ENCODE assay signal across 11 mouse cellular contexts in the genomic region with DNA sequence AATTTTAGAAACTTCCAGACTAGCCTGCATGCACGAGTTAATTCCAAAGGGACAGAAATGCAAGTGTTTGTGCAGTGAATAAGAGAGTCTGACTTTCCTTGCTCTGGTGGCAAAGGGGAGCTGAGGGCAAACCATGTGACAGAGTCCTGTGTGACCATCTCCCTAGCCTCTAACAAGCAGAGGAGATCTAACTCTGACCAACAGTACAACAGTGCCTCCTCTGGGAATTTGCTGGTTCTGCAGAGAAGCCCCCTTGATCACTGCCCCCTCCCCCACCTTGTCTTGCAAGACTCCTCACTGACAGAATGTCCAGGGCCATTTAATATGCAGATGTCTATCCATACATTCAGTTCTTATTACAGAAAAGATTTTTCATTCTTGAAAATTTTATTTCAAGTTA. TPM values are rescaled to one million over a fixed set of nuclear protein-coding genes. Genes with fewer than 3 reads are reported as not detected.
DNase-seq lines count a peak whose midpoint lies in the region; ATAC-seq and TF ChIP-seq lines count a peak whose summit lies in the region.
"Had no signal": no experiment of that assay in that cellular context is flagged by ENCODE, and none has a peak within 500 bp of the region (broad histone marks: within the 10 kb centered on the region; RNA-seq: fewer than 3 reads in every experiment).

No protein-coding gene starts in this region.

- H3K4me1 ChIP-seq in MEL (ENCODE audit: control insufficient read depth in 1 of 2, insufficient read depth in 2 of 2, low read length in 2 of 2), result no peaks in the 10 kb centered on the region
- peaks cover 19% of the 10 kb centered on the region for H3K4me1 ChIP-seq in forebrain, embryonic 15.5 days
- H3K4me1 ChIP-seq in midbrain, embryonic 13.5 days (replicated peaks), result peaks cover 20% of the 10 kb centered on the region
- H3K4me1 ChIP-seq in kidney, embryonic 16.5 days (ENCODE audit: insufficient read depth, low read length), result no peaks in the 10 kb centered on the region

- H3K4me2 ChIP-seq in forebrain, embryonic 15.5 days (replicated peaks), result no peak overlapping the region
- peak overlapping the region; percentile 31; the same call in 1 of the 2 replicates for H3K4me2 ChIP-seq in midbrain, embryonic 13.5 days (replicated peaks)
- H3K4me2 ChIP-seq in kidney, embryonic 16.5 days (replicated peaks; ENCODE audit: low read depth, low read length), result no peak overlapping the region

- no peaks in the 10 kb centered on the region for H3K79me2 ChIP-seq in MEL (ENCODE audit: control insufficient read depth, insufficient read depth, low read length, poor library complexity)

- no peak overlapping the region for H3K27ac ChIP-seq in MEL (ENCODE audit: control insufficient read depth, low read depth, low read length)
- no peak overlapping the region for H3K27ac ChIP-seq in forebrain, embryonic 15.5 days (replicated peaks)
- no peak overlapping the region for H3K27ac ChIP-seq in midbrain, embryonic 13.5 days
- H3K27ac ChIP-seq in kidney, embryonic 16.5 days (ENCODE audit: low read length), result no peak overlapping the region
- H3K27ac ChIP-seq: macrophage had no signal

- ATAC-seq in forebrain, embryonic 15.5 days (replicated peaks), result peak; percentile 36; the same call in 1 of the 2 replicates
- ATAC-seq in midbrain, embryonic 13.5 days, result no peak
- ATAC-seq in kidney, embryonic 16.5 days (ENCODE audit: low FRiP score, low TSS enrichment), result no peak; the same call in 1 of the 2 replicates

- WGBS in forebrain, embryonic 15.5 days, result 10% methylated on average over 1 of the region's 1 CpGs
- 5% methylated on average over 1 of the region's 1 CpGs for WGBS in midbrain, embryonic 13.5 days
- 6% methylated on average over 1 of the region's 1 CpGs for WGBS in kidney, embryonic 16.5 days

- TF ChIP-seq CTCF in MEL (IDR thresholded peaks at IDR 0.05 in 2 of 3, conservative IDR thresholded peaks at IDR 0.05 in 1 of 3; ENCODE audit: control insufficient read depth in 1 of 3, insufficient read depth in 1 of 3, low read depth in 2 of 3, low read length in 3 of 3, poor library complexity in 1 of 3, severe bottlenecking in 1 of 3), result peak in 2 of 3 experiments; percentile 9 to 12; a peak in 2 of 6 replicates

- H3K27me3 ChIP-seq in MEL (ENCODE audit: control insufficient read depth in 1 of 2, insufficient read depth in 2 of 2, low read length in 2 of 2), result no peaks in the 10 kb centered on the region
- no peaks in the 10 kb centered on the region for H3K27me3 ChIP-seq in forebrain, embryonic 15.5 days
- no peaks in the 10 kb centered on the region for H3K27me3 ChIP-seq in midbrain, embryonic 13.5 days
- peaks cover 17% of the 10 kb centered on the region for H3K27me3 ChIP-seq in kidney, embryonic 16.5 days (ENCODE audit: insufficient read depth, low read length)

- no peak; the same call in 1 of the 2 replicates for TF ChIP-seq RAD21 in MEL (IDR thresholded peaks at IDR 0.05; ENCODE audit: low read depth, low read length)

- DNase-seq in MEL (ENCODE audit: low read depth, low spot score), result no peak
- DNase-seq in cerebellum, adult 18-20 months, result peak; percentile 78 to 80
- no peak for DNase-seq in urinary bladder, adult 2 months (ENCODE audit: low spot score)
- DNase-seq in B cell, adult 2 months, result no peak
- DNase-seq in urinary bladder, postnatal 25 days (ENCODE audit: low spot score), result no peak
- DNase-seq: kidney, adult 11 months; thymus, postnatal 14 days had no signal

- TF ChIP-seq POLR2A in MEL (IDR thresholded peaks at IDR 0.05; ENCODE audit: control insufficient read depth in 1 of 2, insufficient read depth in 1 of 2, low read depth in 1 of 2, low read length in 2 of 2, poor library complexity in 1 of 2), result no peak

- H3K9me3 ChIP-seq in MEL (replicated peaks; ENCODE audit: insufficient read depth, low read length), result no peaks in the 10 kb centered on the region
- H3K9me3 ChIP-seq in forebrain, embryonic 15.5 days, result no peaks in the 10 kb centered on the region
- H3K9me3 ChIP-seq in midbrain, embryonic 13.5 days, result no peaks in the 10 kb centered on the region
- H3K9me3 ChIP-seq in kidney, embryonic 16.5 days (ENCODE audit: low read length), result no peaks in the 10 kb centered on the region

- H3K36me3 ChIP-seq in MEL (ENCODE audit: control insufficient read depth in 1 of 2, insufficient read depth in 2 of 2, low read length in 2 of 2), result peaks cover 0 to 2% of the 10 kb centered on the region in 2 experiments; a peak in 1 of 4 replicates
- no peaks in the 10 kb centered on the region for H3K36me3 ChIP-seq in forebrain, embryonic 15.5 days
- H3K36me3 ChIP-seq in midbrain, embryonic 13.5 days, result no peaks in the 10 kb centered on the region
- H3K36me3 ChIP-seq in kidney, embryonic 16.5 days (ENCODE audit: insufficient read depth, low read length), result no peaks in the 10 kb centered on the region

- no peak for TF ChIP-seq EP300 in MEL (IDR thresholded peaks at IDR 0.05; ENCODE audit: low read depth in 1 of 2, low read length in 2 of 2)

- no peak overlapping the region for H3K4me3 ChIP-seq in MEL (ENCODE audit: control insufficient read depth in 1 of 2, insufficient read depth in 1 of 2, low read depth in 2 of 2, low read length in 2 of 2)
- H3K4me3 ChIP-seq in forebrain, embryonic 15.5 days, result peak overlapping the region; percentile 4; the same call in 1 of the 2 replicates
- H3K4me3 ChIP-seq in midbrain, embryonic 13.5 days (replicated peaks), result no peak overlapping the region; the same call in 1 of the 2 replicates
- H3K4me3 ChIP-seq in kidney, embryonic 16.5 days (ENCODE audit: low read length), result no peak overlapping the region

- no peak overlapping the region for H3K9ac ChIP-seq in MEL (ENCODE audit: control insufficient read depth, low read depth, low read length, poor library complexity, severe bottlenecking)
- H3K9ac ChIP-seq in forebrain, embryonic 15.5 days (replicated peaks), result no peak overlapping the region
- no peak overlapping the region for H3K9ac ChIP-seq in midbrain, embryonic 13.5 days (replicated peaks)
- no peak overlapping the region for H3K9ac ChIP-seq in kidney, embryonic 16.5 days (replicated peaks; ENCODE audit: low read length)

TF ChIP-seq in MEL, 35 proteins besides CTCF, POLR2A, EP300 and RAD21:
- TF ChIP-seq TBP (IDR thresholded peaks at IDR 0.05; ENCODE audit: low read depth, low read length) (no peak), CHD1 (IDR thresholded peaks at IDR 0.05; ENCODE audit: low read depth, low read length) (no peak), MYC (IDR thresholded peaks at IDR 0.05; ENCODE audit: low read depth, low read length) (no peak), TAL1 (IDR thresholded peaks at IDR 0.05; ENCODE audit: low read length) (no peak), ZNF384 (IDR thresholded peaks at IDR 0.05; ENCODE audit: low read depth, low read length) (no peak), SIN3A (IDR thresholded peaks at IDR 0.05; ENCODE audit: low read length) (no peak), USF2 (IDR thresholded peaks at IDR 0.05; ENCODE audit: borderline replicate concordance in 1 of 2, insufficient read depth in 1 of 2, low read depth in 1 of 2, low read length in 2 of 2) (no peak), GATA1 (IDR thresholded peaks at IDR 0.05; ENCODE audit: low read depth, low read length) (no peak), POLR2AphosphoS5 (IDR thresholded peaks at IDR 0.05; ENCODE audit: borderline replicate concordance, low read depth, low read length) (no peak), MAZ (IDR thresholded peaks at IDR 0.05; ENCODE audit: low read depth, low read length) (no peak), SMC3 (IDR thresholded peaks at IDR 0.05; ENCODE audit: low read depth, low read length) (no peak), MYB (IDR thresholded peaks at IDR 0.05; ENCODE audit: low read depth, low read length) (no peak), MEF2A (IDR thresholded peaks at IDR 0.05; ENCODE audit: extremely low read depth, insufficient replicate concordance, low read depth, low read length, poor library complexity, severe bottlenecking) (no peak), NELFE (IDR thresholded peaks at IDR 0.05; ENCODE audit: low read depth, low read length) (no peak), MAX (IDR thresholded peaks at IDR 0.05; ENCODE audit: low read length) (no peak)

RNA-seq across cellular contexts. Expression of a gene that starts 3.2 kb away (rescaled TPM):
- not detected in 2 replicates for total RNA-seq in MEL (2012; rRNA removed)
- polyA plus RNA-seq in MEL (2012; ENCODE audit: insufficient read depth in 1 of 2, insufficient read length in 2 of 2, low read depth in 1 of 2, low replicate concordance in 2 of 2, missing spikeins in 1 of 2), result not detected
- 11.5 and 11.8 TPM in 2 replicates for polyA plus RNA-seq in forebrain, embryonic 15.5 days (2015; fragmentation: Nextera tagmentation; extraction: Ambion mirVana)
- polyA plus RNA-seq in midbrain, embryonic 13.5 days (2015; fragmentation: Nextera tagmentation; extraction: Ambion mirVana), result 9.6 and 10.4 TPM in 2 replicates
- not detected in 2 replicates for polyA plus RNA-seq in urinary bladder, adult 2 months (2012; rRNA removed)
- 0.10 and 0.19 TPM in 2 replicates for polyA plus RNA-seq in kidney, embryonic 16.5 days (2015; fragmentation: Nextera tagmentation; extraction: Ambion mirVana)
- polyA plus RNA-seq: macrophage had no signal

Comparison
In these comparisons a context has a peak if more than half of its experiments do, and no peak if none do; other contexts are left out.
1. DNase-seq: peak in cerebellum, adult 18-20 months (2 of 2); none in MEL (single experiment), urinary bladder, adult 2 months (single experiment), B cell, adult 2 months (0 of 2) and urinary bladder, postnatal 25 days (single experiment).